Mouse (Mus musculus) c-Kit-negative CD71-positive TER-119-positive erythroid progenitor cells, embryonic 14.5 days (primary cell): ENCODE measurements around the gene Aldh5a1.

Experiments used
- DNase-seq: peaks from one replicate; pipeline ENCODE4 v3.0.0-alpha.2; 2013; ENCODE audit warnings: low read depth, low spot score

Gene Aldh5a1

DNA sequence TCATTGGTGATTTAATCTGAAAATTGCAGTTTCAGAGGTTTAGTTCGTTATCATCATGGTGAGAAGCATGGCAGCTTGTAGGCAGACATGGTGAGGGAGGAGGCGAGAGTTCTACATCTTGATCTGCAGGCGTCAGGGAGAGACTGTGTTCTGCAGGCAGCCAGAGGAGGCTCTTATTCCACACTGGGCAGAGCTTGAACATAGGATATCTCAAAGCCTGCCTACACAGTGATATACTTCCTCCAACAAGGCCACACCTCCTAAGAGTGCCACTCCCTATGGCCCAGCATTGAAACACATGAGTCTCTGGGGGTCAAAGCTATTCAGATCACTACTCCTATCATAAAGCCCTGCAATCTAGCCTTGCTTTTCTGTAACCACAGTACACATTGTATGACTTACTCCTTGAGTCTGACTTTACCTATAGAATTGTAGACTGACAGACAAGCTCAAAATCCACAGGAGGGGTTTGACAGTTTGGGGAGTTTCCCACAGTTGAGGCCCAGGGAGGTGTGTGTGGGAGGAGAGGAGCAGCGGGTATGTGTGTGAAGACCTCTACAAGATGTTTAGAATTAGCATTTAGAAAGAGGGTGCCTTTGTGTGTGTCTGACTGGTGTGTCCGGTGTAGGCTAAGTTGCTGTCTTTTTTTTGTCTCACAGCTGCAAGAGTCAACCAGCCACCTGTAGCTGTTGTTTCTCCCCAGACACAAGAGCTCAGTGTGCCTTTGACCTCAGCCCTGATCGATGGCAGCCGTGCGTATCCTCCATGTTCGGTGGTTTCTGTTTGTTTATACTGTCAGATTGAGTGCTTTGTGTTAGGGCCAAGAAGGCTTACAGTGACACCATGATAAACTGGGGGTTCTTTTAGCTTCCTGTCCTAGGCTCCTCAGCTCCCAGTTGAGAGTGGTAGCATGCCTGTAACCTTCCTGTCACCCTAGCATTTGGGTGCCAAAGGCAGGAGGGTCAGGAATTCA lies 70.7 kb downstream of the Aldh5a1 start:
- DNase-seq: no peak

DNA sequence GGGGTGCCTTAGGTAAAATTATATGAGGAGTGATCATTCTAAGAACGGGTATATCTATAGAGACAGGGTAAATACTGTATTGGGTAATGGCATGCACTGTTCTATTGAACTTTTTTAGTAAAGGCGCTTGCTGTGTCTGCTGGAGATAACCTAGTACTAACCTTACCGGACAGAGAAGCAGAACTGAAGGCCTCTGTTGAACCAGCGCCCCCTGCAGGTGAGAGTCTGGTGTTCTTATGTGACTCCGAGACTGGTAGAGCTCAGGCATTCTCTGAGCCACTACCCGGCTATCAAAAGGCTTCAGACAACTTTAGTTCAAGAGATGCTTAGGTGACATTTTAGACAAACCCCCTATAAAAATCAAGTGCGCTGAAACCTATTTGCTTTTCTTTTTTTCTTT lies 74.9 kb downstream of the Aldh5a1 start:
- peak; percentile 54 for DNase-seq

DNA sequence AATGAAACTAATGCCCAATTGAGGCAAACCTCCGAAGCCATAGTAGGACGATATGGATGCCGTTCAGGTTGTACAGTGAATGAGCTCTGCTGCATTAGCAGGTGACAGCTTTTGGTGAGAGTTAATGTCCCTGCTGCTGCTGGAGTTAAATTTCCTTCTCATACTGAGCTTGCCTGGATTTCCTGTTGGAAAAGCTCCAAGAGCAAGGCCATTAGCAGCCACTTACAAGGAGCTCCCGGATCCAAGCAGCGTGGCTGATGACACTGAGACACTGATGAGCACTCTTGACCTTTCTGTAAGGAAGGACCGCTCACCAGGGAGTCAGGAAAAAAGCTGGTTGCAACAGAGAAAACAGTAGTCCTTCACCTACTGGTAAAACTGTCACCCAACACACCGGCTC lies 75.4 kb downstream of the Aldh5a1 start:
- no peak for DNase-seq

DNA sequence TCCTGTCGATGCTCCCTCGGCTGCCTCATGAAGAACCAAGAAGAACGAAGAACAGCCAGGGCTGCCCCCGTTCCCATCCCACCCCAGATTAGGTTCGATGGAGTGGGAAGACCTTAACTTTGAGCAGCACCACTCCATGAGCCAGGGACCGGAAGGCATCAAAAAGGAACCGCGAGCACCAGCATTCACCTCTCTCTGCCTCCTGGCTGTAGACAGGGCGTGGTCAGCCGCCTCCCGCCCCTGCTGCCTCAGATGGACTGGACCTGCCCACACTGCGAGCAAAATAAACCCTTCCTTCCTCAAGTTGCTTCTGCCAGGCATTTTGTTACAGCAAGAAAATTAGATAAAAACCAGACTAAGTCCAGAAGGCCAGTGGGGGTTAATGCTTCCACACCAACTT lies 76.4 kb downstream of the Aldh5a1 start:
- no peak for DNase-seq

DNA sequence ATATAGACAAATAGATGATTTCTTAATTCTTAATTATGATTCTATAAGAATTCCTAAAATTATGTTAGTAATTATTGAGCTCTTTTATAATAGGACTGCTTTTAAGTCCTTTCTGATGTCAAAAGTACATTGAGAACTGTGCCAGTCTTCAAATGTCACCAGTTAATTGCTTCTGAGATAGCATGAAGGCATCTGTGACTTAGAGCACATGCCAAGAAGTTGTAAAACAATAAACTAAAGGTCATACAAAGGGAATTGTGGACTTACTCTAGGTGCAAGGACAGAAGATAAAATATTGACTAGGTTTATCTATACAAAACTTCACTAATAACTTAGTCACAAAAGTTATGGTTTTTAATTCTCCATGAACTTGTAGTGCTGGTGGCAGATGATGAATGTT lies 78.3 kb downstream of the Aldh5a1 start:
- DNase-seq: no peak
